Mouse (Mus musculus) neural tube, postnatal 0 days (tissue): ENCODE data around the gene Tmem94. TPM values are rescaled to one million over a fixed set of nuclear protein-coding genes. Genes with fewer than 3 reads are reported as not detected.

Experiments used
- microRNA-seq: library from miRNA; unstranded; fragments of <30 nt; microRNA quantifications from one replicate; pipeline ENCODE4, GENCODE M21; 2016
- polyA plus RNA-seq: library from polyadenylated mRNA; unstranded; fragments of >200 nt; fragmentation: Nextera tagmentation; extraction: Ambion mirVana; gene quantifications from 2 replicates; pipeline ENCODE4 v1.2.1, GENCODE M21; 2015

The Tmem94 gene
- polyA plus RNA-seq: 13.7 and 15.9 TPM in 2 replicates

GRCm38 (mm10) chr11:115765103-115765606 is at the start of gene Tmem94:
TSS of gene Tmem94 (plus strand) at chr11:115765433.

DNA sequence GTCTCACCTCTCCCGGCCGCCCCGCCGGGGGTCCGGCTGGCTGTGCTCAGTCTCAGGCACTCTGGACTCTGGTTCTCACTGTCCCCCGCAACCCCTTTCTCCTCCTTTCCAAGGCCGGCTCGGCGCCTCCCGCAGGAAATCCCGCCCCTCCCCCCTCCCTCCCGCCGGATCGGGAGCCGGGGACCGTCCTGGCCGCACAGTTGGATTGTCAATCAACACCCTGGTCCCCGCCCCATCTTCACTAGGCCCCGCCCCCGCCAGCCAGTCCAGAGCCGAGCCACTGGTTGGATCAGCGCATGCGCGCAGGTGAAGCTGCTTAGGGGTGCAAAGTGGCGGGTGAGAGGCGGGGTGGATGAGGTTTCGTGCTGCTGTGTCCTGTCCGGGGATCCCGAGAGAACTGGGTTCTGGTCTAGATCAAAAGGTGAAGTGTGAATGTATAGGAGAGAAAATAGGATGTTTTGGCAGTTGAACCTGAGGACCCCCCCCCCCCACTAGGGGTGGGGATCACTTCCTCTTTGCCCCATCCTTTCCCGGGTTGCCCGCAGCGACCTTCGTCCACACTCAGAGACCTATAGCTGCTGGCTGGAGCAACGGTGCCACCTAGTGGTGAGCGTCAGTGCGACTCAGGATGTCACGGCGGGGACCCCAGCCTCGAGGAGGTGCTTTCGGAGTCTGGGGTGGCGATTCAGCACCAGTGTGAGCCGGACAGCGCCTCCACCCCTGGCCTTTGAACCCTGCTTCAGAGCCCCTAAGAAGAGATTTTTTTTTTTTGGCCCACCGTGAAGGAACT is 48.5 kb downstream of the Tmem94 start, which contains the start of gene Caskin2:
Caskin2 (minus strand) TSS at position 133 of the 790 bp plus-strand sequence.

DNA sequence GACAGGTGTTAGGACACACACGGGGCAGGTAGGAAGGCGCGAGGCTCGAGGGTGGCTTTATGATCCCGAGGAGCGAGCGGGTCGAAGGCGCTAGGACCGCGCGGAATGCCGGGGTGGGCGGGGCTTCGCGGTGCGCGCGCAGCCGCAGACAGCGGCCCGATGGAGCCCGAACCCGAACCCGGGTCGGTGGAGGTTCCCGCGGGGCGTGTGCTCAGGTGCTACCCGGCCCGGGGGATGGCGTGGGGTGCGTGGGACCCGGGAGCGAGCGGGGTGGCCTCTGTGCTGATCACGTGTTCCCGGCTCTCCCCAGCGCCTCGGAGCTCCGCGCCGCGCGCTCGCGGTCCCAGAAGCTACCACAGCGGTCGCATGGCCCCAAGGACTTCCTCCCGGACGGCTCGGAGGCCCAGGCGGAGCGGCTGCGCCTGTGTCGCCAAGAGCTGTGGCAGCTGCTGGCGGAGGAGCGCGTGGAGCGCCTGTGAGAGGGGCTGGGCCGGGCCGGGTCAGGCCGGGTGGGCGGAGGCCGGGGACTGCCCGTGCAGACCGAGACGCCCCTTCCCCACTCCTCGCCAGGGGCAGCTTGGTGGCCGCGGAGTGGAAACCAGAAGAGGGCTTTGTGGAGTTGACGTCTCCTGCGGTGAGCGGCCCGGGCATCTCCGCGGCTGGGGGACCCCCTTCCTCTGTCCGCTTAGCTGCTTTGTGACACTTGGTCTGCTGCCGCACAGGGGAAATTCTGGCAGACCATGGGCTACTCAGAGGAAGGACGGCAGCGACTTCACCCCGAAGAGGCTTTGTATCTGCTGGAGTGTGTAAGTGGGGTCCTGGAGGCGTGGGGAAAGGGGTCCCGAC is 49.6 kb downstream of the Tmem94 start, which contains the start of gene Tsen54:
Tsen54 (plus strand) TSS at position 120 of the 846 bp plus-strand sequence.

GRCm38 (mm10) chr11:115823774-115824740 is 58.8 kb downstream of the Tmem94 start, which contains the start of gene Llgl2:
TSS of gene Llgl2 (plus strand) at chr11:115824049.

Small RNAs within 50 kb of the gene (microRNA-seq; reads per million reads assigned to microRNA genes)
- not detected for gene Mir5621

Other genes with a start within 250 kb of the Tmem94 start
- gene Sumo2, start 229.2 kb upstream of the Tmem94 start, polyA plus RNA-seq: 816 and 833 TPM in 2 replicates
- gene Nup85, start 201.0 kb upstream of the Tmem94 start, polyA plus RNA-seq: 63.5 and 76.1 TPM in 2 replicates
- 80.0 and 80.6 TPM in 2 replicates for gene Mrps7, start 161.5 kb upstream of the Tmem94 start, polyA plus RNA-seq
- 22.2 and 26.4 TPM in 2 replicates for gene Gga3, start 161.4 kb upstream of the Tmem94 start, polyA plus RNA-seq
- gene Mif4gd, start 152.5 kb upstream of the Tmem94 start, polyA plus RNA-seq: 23.5 and 26.7 TPM in 2 replicates
- gene Slc25a19, start 137.1 kb upstream of the Tmem94 start, polyA plus RNA-seq: 42.3 and 43.0 TPM in 2 replicates
- gene Grb2, start 56.8 kb upstream of the Tmem94 start, polyA plus RNA-seq: 149 and 165 TPM in 2 replicates
- gene Caskin2, start 48.2 kb downstream of the Tmem94 start, polyA plus RNA-seq: 10.1 and 10.3 TPM in 2 replicates
- 18.9 and 21.3 TPM in 2 replicates for gene Tsen54, start 49.3 kb downstream of the Tmem94 start, polyA plus RNA-seq
- 0.79 and 0.93 TPM in 2 replicates for gene Llgl2, start 58.6 kb downstream of the Tmem94 start, polyA plus RNA-seq
- 0.15 and 0.46 TPM in 2 replicates for gene Myo15b, start 93.0 kb downstream of the Tmem94 start, polyA plus RNA-seq
- gene Smim5, start 134.5 kb downstream of the Tmem94 start, polyA plus RNA-seq: 2.6 and 4.5 TPM in 2 replicates
- gene Smim6, start 146.6 kb downstream of the Tmem94 start, polyA plus RNA-seq: 0.24 and 0.79 TPM in 2 replicates
- gene Sap30bp, start 167.8 kb downstream of the Tmem94 start, polyA plus RNA-seq: 36.7 and 40.3 TPM in 2 replicates
- 10.4 and 12.7 TPM in 2 replicates for gene Recql5, start 168.0 kb downstream of the Tmem94 start, polyA plus RNA-seq
- gene Itgb4, start 209.3 kb downstream of the Tmem94 start, polyA plus RNA-seq: 3.0 and 3.2 TPM in 2 replicates
- gene Galk1, start 247.3 kb downstream of the Tmem94 start, polyA plus RNA-seq: 56.4 and 56.8 TPM in 2 replicates